Mouse (Mus musculus): ENCODE measurements at regions not wholly inside any gene's neighbourhood (a gene's known extent, or its start where the extent isn't known, plus 50 kb on each side); places are given as distances from the start of the nearest gene placed in this dataset.

- no peaks in the 10 kb centered on the region for H3K27me3 ChIP-seq (ENCODE audit: control insufficient read depth, insufficient read depth, low read length)
- no peaks in the 10 kb centered on the region for H3K36me3 ChIP-seq (ENCODE audit: control insufficient read depth, insufficient read depth, low read length)
- WGBS, result 76% methylated on average over 3 of the region's 3 CpGs
- no peak overlapping the region for H3K4me3 ChIP-seq (ENCODE audit: low read depth, low read length)
- H3K4me1 ChIP-seq (replicated peaks; ENCODE audit: control insufficient read depth, insufficient read depth, low read length), result no peaks in the 10 kb centered on the region
- H3K9me3 ChIP-seq (ENCODE audit: control insufficient read depth, low read length), result no peaks in the 10 kb centered on the region
- no peak for ATAC-seq (replicated peaks; ENCODE audit: low FRiP score)
- H3K9ac ChIP-seq (ENCODE audit: low read length), result no peak overlapping the region
- no peak for DNase-seq (ENCODE audit: low spot score)
- no peak overlapping the region for H3K27ac ChIP-seq (ENCODE audit: low read depth, low read length)
- no peak overlapping the region for H3K4me2 ChIP-seq (ENCODE audit: low read depth, low read length, severe bottlenecking)
Observed at GRCm38 (mm10) chr6:51774771-51775170, 237.6 kb downstream of the Skap2 start.

DNA sequence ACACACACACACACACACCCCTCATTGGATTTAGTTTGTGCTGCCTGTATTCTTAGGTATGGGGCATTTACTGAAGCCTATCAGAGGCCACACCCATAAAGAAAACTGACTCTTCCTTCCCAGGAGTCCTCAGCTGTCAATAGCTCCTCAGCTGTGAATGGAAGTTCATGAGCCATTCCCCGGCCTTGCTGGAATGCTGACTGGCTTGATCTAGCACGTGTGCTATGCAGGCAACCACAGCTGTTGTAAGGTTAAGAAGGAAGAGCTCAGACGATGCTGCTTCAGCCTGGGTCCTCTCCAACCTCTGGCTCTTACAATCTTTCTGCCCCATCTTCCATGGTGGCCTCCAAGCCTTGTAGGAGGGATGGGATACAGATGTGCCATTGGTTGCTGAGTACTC lies 226.7 kb downstream of the Skap2 start:
- DNase-seq (ENCODE audit: low spot score), result no peak
- H3K9ac ChIP-seq (ENCODE audit: low read length), result no peak overlapping the region
- no peak overlapping the region for H3K4me3 ChIP-seq (ENCODE audit: low read depth, low read length)
- WGBS, result 83% methylated on average over 3 of the region's 3 CpGs
- no peaks in the 10 kb centered on the region for H3K36me3 ChIP-seq (ENCODE audit: control insufficient read depth, insufficient read depth, low read length)
- no peaks in the 10 kb centered on the region for H3K27me3 ChIP-seq (ENCODE audit: control insufficient read depth, insufficient read depth, low read length)
- H3K9me3 ChIP-seq (ENCODE audit: control insufficient read depth, low read length), result no peaks in the 10 kb centered on the region
- H3K4me1 ChIP-seq (replicated peaks; ENCODE audit: control insufficient read depth, insufficient read depth, low read length), result no peaks in the 10 kb centered on the region
- no peak for ATAC-seq (replicated peaks; ENCODE audit: low FRiP score)
- H3K27ac ChIP-seq (ENCODE audit: low read depth, low read length), result no peak overlapping the region
- H3K4me2 ChIP-seq (ENCODE audit: low read depth, low read length, severe bottlenecking), result no peak overlapping the region

DNA sequence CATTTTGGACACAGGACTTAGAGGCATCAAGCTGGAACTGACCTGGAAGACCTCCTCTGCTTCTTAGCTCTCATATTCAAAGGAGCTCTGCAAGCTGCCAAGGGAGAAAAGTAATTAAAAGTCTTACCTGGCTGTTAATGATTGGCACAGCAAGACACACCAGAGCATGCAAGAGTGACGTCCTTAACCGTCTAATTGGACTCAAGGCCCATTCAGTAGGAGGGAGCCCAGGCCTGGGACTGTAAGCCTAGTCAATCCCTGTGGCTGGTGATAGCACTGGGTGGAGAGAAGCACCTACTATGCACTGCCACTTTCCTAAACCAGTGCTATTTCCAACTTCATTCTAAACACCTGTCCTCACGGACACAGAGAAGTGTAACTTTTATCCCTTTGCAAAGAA lies 225.5 kb downstream of the Skap2 start:
- no peaks in the 10 kb centered on the region for H3K27me3 ChIP-seq (ENCODE audit: control insufficient read depth, insufficient read depth, low read length)
- no peak for DNase-seq (ENCODE audit: low spot score)
- ATAC-seq (replicated peaks; ENCODE audit: low FRiP score), result no peak
- H3K9me3 ChIP-seq (ENCODE audit: control insufficient read depth, low read length), result no peaks in the 10 kb centered on the region
- 57% methylated on average over 3 of the region's 3 CpGs for WGBS
- no peaks in the 10 kb centered on the region for H3K4me1 ChIP-seq (replicated peaks; ENCODE audit: control insufficient read depth, insufficient read depth, low read length)
- H3K4me2 ChIP-seq (ENCODE audit: low read depth, low read length, severe bottlenecking), result no peak overlapping the region
- no peaks in the 10 kb centered on the region for H3K36me3 ChIP-seq (ENCODE audit: control insufficient read depth, insufficient read depth, low read length)
- no peak overlapping the region for H3K27ac ChIP-seq (ENCODE audit: low read depth, low read length)
- H3K9ac ChIP-seq (ENCODE audit: low read length), result no peak overlapping the region
- no peak overlapping the region for H3K4me3 ChIP-seq (ENCODE audit: low read depth, low read length)

DNA sequence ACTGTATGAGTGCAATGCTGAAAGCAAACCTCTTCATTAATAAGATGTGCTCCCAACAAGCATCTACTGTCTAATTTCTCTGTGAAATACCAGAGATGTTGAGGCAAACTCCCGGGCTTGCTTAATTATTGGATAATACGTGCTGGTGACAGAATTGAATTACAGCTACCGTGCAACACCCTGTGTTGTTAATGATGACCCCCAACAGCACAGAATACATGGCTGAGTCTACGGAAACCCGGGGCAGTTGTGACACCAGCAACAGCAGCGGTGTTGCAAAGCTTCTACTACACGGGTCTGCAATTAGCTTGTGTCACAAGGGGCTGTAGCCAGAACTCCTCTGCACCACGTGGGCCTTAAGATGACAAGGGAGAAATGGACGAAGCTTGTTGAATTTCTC lies 224.2 kb downstream of the Skap2 start:
- H3K27ac ChIP-seq (ENCODE audit: low read depth, low read length), result no peak overlapping the region
- no peaks in the 10 kb centered on the region for H3K27me3 ChIP-seq (ENCODE audit: control insufficient read depth, insufficient read depth, low read length)
- DNase-seq (ENCODE audit: low spot score), result no peak
- H3K4me1 ChIP-seq (replicated peaks; ENCODE audit: control insufficient read depth, insufficient read depth, low read length), result no peaks in the 10 kb centered on the region
- no peak overlapping the region for H3K4me2 ChIP-seq (ENCODE audit: low read depth, low read length, severe bottlenecking)
- no peaks in the 10 kb centered on the region for H3K9me3 ChIP-seq (ENCODE audit: control insufficient read depth, low read length)
- WGBS, result 85% methylated on average over 9 of the region's 9 CpGs
- no peak overlapping the region for H3K9ac ChIP-seq (ENCODE audit: low read length)
- no peaks in the 10 kb centered on the region for H3K36me3 ChIP-seq (ENCODE audit: control insufficient read depth, insufficient read depth, low read length)
- H3K4me3 ChIP-seq (ENCODE audit: low read depth, low read length), result no peak overlapping the region
- no peak for ATAC-seq (replicated peaks; ENCODE audit: low FRiP score)

- Histone ChIP-seq H3K27ac (ENCODE audit: low read depth, low read length) (no peak overlapping the region), H3K4me2 (ENCODE audit: low read depth, low read length, severe bottlenecking) (no peak overlapping the region), H3K4me1 (replicated peaks; ENCODE audit: control insufficient read depth, insufficient read depth, low read length) (no peaks in the 10 kb centered on the region), H3K27me3 (ENCODE audit: control insufficient read depth, insufficient read depth, low read length) (no peaks in the 10 kb centered on the region), H3K9ac (ENCODE audit: low read length) (no peak overlapping the region), H3K36me3 (ENCODE audit: control insufficient read depth, insufficient read depth, low read length) (no peaks in the 10 kb centered on the region), H3K9me3 (ENCODE audit: control insufficient read depth, low read length) (no peaks in the 10 kb centered on the region), H3K4me3 (ENCODE audit: low read depth, low read length) (no peak overlapping the region)
- DNase-seq (ENCODE audit: low spot score) (no peak), ATAC-seq (replicated peaks; ENCODE audit: low FRiP score) (no peak)
- 86% methylated on average over 5 of the region's 5 CpGs for WGBS
Observed at GRCm38 (mm10) chr6:51790293-51790692, 222.1 kb downstream of the Skap2 start.

DNA sequence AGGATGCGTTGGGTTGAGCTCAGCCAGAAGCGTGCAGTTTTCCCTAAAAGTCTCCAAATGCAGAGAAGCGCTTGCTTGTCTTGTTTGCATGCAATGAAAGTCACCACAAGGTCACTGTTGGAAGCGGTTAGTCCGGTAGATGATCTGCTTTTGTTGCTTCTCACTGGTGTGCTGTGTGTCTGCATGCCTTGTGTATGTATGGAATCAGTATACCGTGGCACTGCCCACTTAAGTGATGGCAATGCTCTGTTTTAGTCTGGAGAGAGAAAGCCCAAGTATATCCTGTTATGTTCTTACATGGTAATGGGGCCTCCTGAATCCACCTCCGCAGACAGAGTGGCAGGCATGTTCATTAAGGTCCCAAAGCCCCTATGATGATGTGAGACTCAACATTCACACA lies 221.7 kb downstream of the Skap2 start:
- Histone ChIP-seq H3K27ac (ENCODE audit: low read depth, low read length) (no peak overlapping the region), H3K9ac (ENCODE audit: low read length) (no peak overlapping the region), H3K27me3 (ENCODE audit: control insufficient read depth, insufficient read depth, low read length) (no peaks in the 10 kb centered on the region), H3K4me3 (ENCODE audit: low read depth, low read length) (no peak overlapping the region), H3K9me3 (ENCODE audit: control insufficient read depth, low read length) (no peaks in the 10 kb centered on the region), H3K36me3 (ENCODE audit: control insufficient read depth, insufficient read depth, low read length) (no peaks in the 10 kb centered on the region), H3K4me2 (ENCODE audit: low read depth, low read length, severe bottlenecking) (no peak overlapping the region), H3K4me1 (replicated peaks; ENCODE audit: control insufficient read depth, insufficient read depth, low read length) (no peaks in the 10 kb centered on the region)
- no peak for DNase-seq (ENCODE audit: low spot score)
- no peak for ATAC-seq (replicated peaks; ENCODE audit: low FRiP score)
- WGBS, result 91% methylated on average over 7 of the region's 7 CpGs

- DNase-seq (ENCODE audit: low spot score) (peak; percentile 66), ATAC-seq (replicated peaks; ENCODE audit: low FRiP score) (no peak)
- Histone ChIP-seq H3K9me3 (ENCODE audit: control insufficient read depth, low read length) (no peaks in the 10 kb centered on the region), H3K4me1 (replicated peaks; ENCODE audit: control insufficient read depth, insufficient read depth, low read length) (no peaks in the 10 kb centered on the region), H3K27me3 (ENCODE audit: control insufficient read depth, insufficient read depth, low read length) (no peaks in the 10 kb centered on the region), H3K4me2 (ENCODE audit: low read depth, low read length, severe bottlenecking) (no peak overlapping the region), H3K27ac (ENCODE audit: low read depth, low read length) (no peak overlapping the region), H3K36me3 (ENCODE audit: control insufficient read depth, insufficient read depth, low read length) (no peaks in the 10 kb centered on the region), H3K9ac (ENCODE audit: low read length) (no peak overlapping the region), H3K4me3 (ENCODE audit: low read depth, low read length) (no peak overlapping the region)
- 56% methylated on average over 4 of the region's 4 CpGs for WGBS
Observed at GRCm38 (mm10) chr6:51795300-51795699, 217.0 kb downstream of the Skap2 start.

GRCm38 (mm10) chr6:51798577-51799240 lies 213.6 kb downstream of the Skap2 start:
- 92% methylated on average over 12 of the region's 12 CpGs for WGBS
- Histone ChIP-seq H3K9me3 (ENCODE audit: control insufficient read depth, low read length) (no peaks in the 10 kb centered on the region), H3K36me3 (ENCODE audit: control insufficient read depth, insufficient read depth, low read length) (no peaks in the 10 kb centered on the region), H3K27ac (ENCODE audit: low read depth, low read length) (no peak overlapping the region), H3K9ac (ENCODE audit: low read length) (no peak overlapping the region), H3K27me3 (ENCODE audit: control insufficient read depth, insufficient read depth, low read length) (no peaks in the 10 kb centered on the region), H3K4me1 (replicated peaks; ENCODE audit: control insufficient read depth, insufficient read depth, low read length) (no peaks in the 10 kb centered on the region), H3K4me2 (ENCODE audit: low read depth, low read length, severe bottlenecking) (no peak overlapping the region), H3K4me3 (ENCODE audit: low read depth, low read length) (no peak overlapping the region)
- no peak for ATAC-seq (replicated peaks; ENCODE audit: low FRiP score)
- no peak for DNase-seq (ENCODE audit: low spot score)

GRCm38 (mm10) chr6:51805656-51806055 lies 206.7 kb downstream of the Skap2 start:
- DNase-seq (ENCODE audit: low spot score), result no peak
- Histone ChIP-seq H3K9me3 (ENCODE audit: control insufficient read depth, low read length) (no peaks in the 10 kb centered on the region), H3K4me1 (replicated peaks; ENCODE audit: control insufficient read depth, insufficient read depth, low read length) (no peaks in the 10 kb centered on the region), H3K4me3 (ENCODE audit: low read depth, low read length) (no peak overlapping the region), H3K27ac (ENCODE audit: low read depth, low read length) (no peak overlapping the region), H3K4me2 (ENCODE audit: low read depth, low read length, severe bottlenecking) (no peak overlapping the region), H3K9ac (ENCODE audit: low read length) (no peak overlapping the region), H3K27me3 (ENCODE audit: control insufficient read depth, insufficient read depth, low read length) (no peaks in the 10 kb centered on the region), H3K36me3 (ENCODE audit: control insufficient read depth, insufficient read depth, low read length) (no peaks in the 10 kb centered on the region)
- no peak for ATAC-seq (replicated peaks; ENCODE audit: low FRiP score)
- 87% methylated on average over 7 of the region's 7 CpGs for WGBS

All from forebrain, embryonic 11.5 days (tissue).